Mouse (Mus musculus) spleen, adult 2 months (tissue): ENCODE measurements at regions not wholly inside any gene's neighbourhood (a gene's known extent, or its start where the extent isn't known, plus 50 kb on each side); places are given as distances from the start of the nearest gene placed in this dataset.

Experiments used
- CTCF ChIP-seq: fragments of 200-500 bp; IDR thresholded peaks from 2 replicates; pipeline ENCODE4 v1.5.1; 2011; ENCODE audit warnings: mild to moderate bottlenecking, inconsistent platforms; ENCODE audit not compliant: insufficient read depth, insufficient read length, insufficient replicate concordance; ENCODE audit errors: extremely low read depth
- POLR2A ChIP-seq: fragments of 200-500 bp; IDR thresholded peaks from 2 replicates; pipeline ENCODE4 v1.6.1; 2011; ENCODE audit warnings: low read depth, low read length, inconsistent platforms

DNA sequence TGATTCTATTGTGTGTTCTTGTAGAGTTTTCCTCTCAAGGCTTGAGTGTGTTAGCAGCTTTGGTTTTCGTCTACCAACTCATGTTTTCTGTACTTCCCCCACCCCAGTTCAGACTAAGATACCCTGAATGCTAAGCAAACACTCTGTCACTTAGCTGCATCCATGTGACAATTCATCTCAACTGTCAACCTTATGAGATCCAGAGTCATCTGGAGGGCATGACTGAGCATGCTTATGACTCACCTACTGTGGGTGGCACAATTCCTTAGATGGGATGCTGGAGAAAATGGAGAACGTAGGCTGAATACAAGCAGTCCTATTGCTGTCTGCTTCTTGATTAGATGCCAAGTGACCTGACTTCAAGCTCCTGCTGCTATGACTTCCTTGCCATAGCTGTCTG, 73.3 kb upstream of the Gpr158 start:
- TF ChIP-seq CTCF: no peak
- TF ChIP-seq POLR2A: no peak
